Mouse (Mus musculus): ENCODE results near the gene Gprc6a. TPM values are rescaled to one million over a fixed set of nuclear protein-coding genes. Genes with fewer than 3 reads are reported as not detected.

Gene Gprc6a
- total RNA-seq, 2 experiments from 2014 or later = not detected

DNA sequence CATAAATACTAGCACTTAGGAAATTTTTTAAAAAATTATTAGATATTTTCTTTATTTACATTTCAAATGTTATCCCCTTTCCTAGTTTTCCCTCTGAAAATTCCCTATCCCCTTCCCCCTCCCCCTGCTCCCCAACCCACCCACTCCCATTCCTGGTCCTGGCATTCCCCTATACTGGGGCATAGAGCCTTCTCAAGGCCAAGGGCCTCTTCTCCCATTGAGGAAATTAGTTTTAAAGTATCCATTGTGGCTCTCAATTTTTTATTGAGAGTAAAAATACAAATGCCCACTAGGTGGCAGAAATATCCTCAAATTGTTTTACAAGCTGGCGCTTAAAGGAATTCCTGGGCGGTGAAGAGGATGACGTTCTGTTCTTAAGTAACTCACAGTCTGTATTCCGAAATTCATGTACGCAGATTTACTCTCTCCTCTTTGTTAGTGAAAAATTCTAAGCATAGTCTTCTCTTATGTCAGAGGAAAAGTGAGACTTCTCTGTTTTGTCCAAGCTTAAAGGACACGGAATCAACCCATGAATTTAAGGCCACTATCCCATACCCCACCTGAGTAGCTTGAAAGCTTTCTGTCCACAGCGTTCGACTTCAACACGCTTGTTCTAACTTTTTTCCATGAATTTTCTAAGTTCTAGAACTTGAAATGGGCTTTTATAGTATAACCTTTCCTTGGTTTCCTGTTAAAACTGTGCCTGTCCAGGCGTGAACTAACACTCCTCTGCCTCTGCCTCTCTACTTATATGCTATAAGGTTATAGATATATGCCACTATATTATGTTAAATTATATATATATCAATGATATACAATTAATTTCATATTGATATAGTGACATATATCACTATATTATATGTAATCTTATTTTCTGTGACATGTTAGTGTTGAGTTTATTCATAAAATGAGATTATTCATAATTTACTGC is 36.0 kb downstream of the Gprc6a start:
- ATAC-seq (replicated peaks; ENCODE audit: low FRiP score, poor library complexity, severe bottlenecking) = no peak

DNA sequence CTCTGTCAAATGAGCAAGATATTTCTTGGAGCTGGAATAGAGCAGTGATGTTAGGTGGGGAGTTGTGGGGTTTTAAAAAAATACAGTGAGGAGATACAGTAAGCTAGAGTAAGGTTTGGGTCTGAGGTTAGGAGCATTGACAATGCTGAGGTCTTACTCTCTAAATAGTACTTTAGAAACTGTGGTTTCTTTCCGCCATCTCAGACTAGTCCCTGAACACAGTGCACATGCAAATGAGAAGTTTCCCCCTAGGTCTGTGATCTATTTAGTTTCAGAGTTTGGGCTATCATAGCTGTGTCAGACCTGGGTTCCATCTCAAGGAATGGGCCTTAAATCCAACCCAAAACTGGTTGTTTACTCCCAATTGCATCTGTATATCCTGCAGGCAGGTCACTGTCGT is 39.7 kb downstream of the Gprc6a start:
- ATAC-seq (replicated peaks; ENCODE audit: low FRiP score, poor library complexity, severe bottlenecking) = no peak

DNA sequence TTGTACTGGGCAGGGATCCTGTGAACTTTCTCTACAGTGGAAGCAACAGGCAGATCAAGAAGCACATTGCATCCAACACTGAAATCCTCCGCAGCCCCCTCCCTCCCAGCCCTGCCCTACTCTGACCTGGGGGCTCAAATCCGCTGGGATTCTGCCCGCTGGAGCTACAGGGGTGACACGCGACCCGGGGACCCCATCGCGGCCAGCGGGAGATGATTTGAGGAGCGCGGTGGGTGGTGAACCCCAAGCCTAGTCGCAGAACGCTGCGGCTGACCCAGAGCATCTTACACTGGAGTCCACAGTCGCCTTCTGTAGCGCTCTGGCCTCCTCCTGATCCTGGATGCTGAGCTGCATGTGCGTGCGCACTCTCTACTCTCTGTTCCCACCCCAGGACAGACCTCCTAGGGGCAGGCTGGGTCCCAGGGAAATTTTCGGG is 41.1 kb downstream of the Gprc6a start, which contains the start of gene Fam162b:
Fam162b (minus strand) TSS at position 379 of the 436 bp plus-strand sequence.
- no peak for ATAC-seq (replicated peaks; ENCODE audit: low FRiP score, poor library complexity, severe bottlenecking)

DNA sequence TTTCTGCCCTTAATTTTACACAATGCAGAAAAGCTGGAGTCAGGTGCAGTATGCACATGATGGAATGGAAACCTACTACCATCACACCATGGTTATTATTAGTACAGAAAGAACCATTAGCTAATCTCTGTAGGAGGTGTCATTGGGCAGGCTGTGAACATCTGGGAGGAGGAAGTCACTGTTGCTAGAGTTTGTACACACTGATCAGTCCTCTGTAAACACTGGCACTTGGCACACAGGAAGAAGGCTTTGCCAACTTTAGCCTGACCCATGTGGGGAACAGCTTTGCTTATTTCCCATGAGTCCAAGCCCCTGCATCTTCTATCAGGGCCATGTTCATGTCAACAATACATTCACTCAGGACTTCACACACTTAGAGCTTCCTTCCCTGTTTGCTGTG is 46.3 kb downstream of the Gprc6a start:
- no peak for ATAC-seq (replicated peaks; ENCODE audit: low FRiP score, poor library complexity, severe bottlenecking)

DNA sequence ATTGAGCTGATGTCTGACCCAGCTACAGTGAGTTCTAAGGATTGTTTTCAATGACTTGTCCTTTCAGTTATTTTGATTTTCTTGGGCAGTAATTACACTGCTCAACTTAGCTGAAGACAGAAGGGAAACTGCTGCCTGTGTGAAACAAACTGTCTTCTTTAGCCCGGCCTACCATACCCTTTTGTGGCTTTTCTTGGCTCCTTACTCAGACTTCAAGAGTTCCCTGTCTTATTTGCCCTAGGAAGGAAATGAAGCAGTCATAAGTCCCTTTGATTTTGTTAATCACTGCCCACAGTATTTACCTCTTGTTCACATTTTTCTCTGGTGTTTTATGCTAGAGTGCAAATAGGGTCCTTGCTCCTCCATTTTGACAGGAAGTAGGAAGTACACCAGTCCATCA is 46.9 kb downstream of the Gprc6a start:
- ATAC-seq (replicated peaks; ENCODE audit: low FRiP score, poor library complexity, severe bottlenecking) = no peak

DNA sequence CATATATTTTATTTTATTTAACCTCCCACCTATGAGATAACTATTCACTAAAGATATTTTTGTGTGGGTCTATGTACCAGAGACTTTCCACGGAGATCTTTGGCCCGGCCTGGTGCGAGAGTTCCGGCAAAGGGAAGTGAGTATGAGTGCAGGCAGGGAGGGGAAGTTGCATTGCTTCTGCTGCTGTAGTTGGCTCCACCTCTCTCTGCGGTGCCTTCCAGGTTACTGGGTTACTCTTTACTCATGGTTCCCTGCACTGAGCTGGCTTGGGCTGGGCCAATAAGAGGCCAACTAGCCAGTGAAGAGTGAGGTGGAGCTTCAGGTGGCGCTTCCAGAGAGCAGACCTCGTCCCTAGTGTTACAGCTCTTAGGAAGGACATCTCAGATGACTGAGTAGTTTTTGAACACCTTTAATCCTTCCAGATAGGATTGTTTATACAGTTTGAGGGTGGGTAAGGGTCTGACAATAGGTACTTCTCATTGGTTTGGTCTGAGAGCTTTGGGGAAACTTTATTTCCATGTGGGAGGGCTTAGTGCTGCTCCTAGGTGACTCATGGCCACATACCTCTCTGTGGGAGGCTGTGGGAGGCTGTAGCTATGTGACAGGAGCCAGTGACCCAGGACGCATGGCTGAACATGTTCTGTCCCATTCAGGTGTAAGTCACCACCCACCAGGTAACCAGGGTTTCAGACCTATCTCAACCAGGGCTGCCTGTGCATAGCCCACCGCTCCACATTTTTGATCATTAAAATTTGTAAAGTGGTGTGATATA is 59.9 kb downstream of the Gprc6a start:
- no peak for ATAC-seq (replicated peaks; ENCODE audit: low FRiP score, poor library complexity, severe bottlenecking)

Other genes starting within 250 kb of the Gprc6a start
- not detected in 2 replicates for gene Gm49339, start 150.8 kb downstream of the Gprc6a start, total RNA-seq (2015; ENCODE audit: low replicate concordance)
- gene Gm49339, start 150.8 kb downstream of the Gprc6a start, total RNA-seq (2017; ENCODE audit: low replicate concordance) = 9.6 TPM in 1 of 2 replicates, not detected in the other
- 82.0 and 89.4 TPM in 2 replicates for gene Lilr4b, start 150.8 kb downstream of the Gprc6a start, total RNA-seq (2015; ENCODE audit: low replicate concordance)
- 37.5 and 48.1 TPM in 2 replicates for gene Lilr4b, start 150.8 kb downstream of the Gprc6a start, total RNA-seq (2017; ENCODE audit: low replicate concordance)
- 113 and 137 TPM in 2 replicates for gene Lilrb4a, start 140.5 kb downstream of the Gprc6a start, total RNA-seq (2015; ENCODE audit: low replicate concordance)
- 53.0 and 63.1 TPM in 2 replicates for gene Lilrb4a, start 140.5 kb downstream of the Gprc6a start, total RNA-seq (2017; ENCODE audit: low replicate concordance)
- not detected in 2 replicates for gene Fam162b, start 40.9 kb downstream of the Gprc6a start, total RNA-seq (2015; ENCODE audit: low replicate concordance)
- gene Fam162b, start 40.9 kb downstream of the Gprc6a start, total RNA-seq (2017; ENCODE audit: low replicate concordance) = not detected in 2 replicates
- not detected in 2 replicates for gene Rfx6, start 46.3 kb upstream of the Gprc6a start, total RNA-seq (2015; ENCODE audit: low replicate concordance)
- gene Rfx6, start 46.3 kb upstream of the Gprc6a start, total RNA-seq (2017; ENCODE audit: low replicate concordance) = not detected in 2 replicates

Measured in erythroblast, adult 5-6 weeks (primary cell).